Mouse (Mus musculus) hindbrain, embryonic 14.5 days (tissue): ENCODE measurements at regions not wholly inside any gene's neighbourhood (a gene's known extent, or its start where the extent isn't known, plus 50 kb on each side); places are given as distances from the start of the nearest gene placed in this dataset.

Experiments used
- ATAC-seq: fragments of 200-750 bp; cut with Nextera tagmentation; 2 replicates; pipeline ENCODE4 v1.8.0; 2017; ENCODE audit warnings: moderate number of reproducible peaks, mild to moderate bottlenecking, moderate TSS enrichment, moderate library complexity; ENCODE audit not compliant: low FRiP score
- DNase-seq: peaks from one replicate; pipeline ENCODE4 v3.0.0-alpha.2; 2015; ENCODE audit warnings: low spot score
- H3K27ac ChIP-seq: fragments of 300-500 bp; sonication (generic); 2 replicates; pipeline ENCODE4 v1.5.1; 2014; ENCODE audit warnings: mild to moderate bottlenecking, moderate library complexity
- H3K27me3 ChIP-seq: fragments of 300-500 bp; sonication (generic); 2 replicates; pipeline ENCODE4 v1.6.1; 2014; ENCODE audit warnings: mild to moderate bottlenecking, low read length, mixed read lengths; ENCODE audit not compliant: control insufficient read depth, insufficient read depth
- H3K36me3 ChIP-seq: fragments of 300-500 bp; sonication (generic); replicated peaks from 2 replicates; pipeline ENCODE4 v1.6.1; 2014; ENCODE audit not compliant: control insufficient read depth, insufficient read depth
- H3K4me1 ChIP-seq: fragments of 300-500 bp; sonication (generic); replicated peaks from 2 replicates; pipeline ENCODE4 v1.6.1; 2014; ENCODE audit warnings: antibody characterized with exemption, low read length, mixed read lengths; ENCODE audit not compliant: control insufficient read depth, insufficient read depth
- H3K4me2 ChIP-seq: fragments of 300-500 bp; sonication (generic); replicated peaks from 2 replicates; pipeline ENCODE4 v1.6.1; 2014; ENCODE audit warnings: mild to moderate bottlenecking, moderate library complexity
- H3K4me3 ChIP-seq: fragments of 300-500 bp; sonication (generic); replicated peaks from 2 replicates; pipeline ENCODE4 v1.5.1; 2014; ENCODE audit warnings: mild to moderate bottlenecking, low read length
- H3K9ac ChIP-seq: fragments of 300-500 bp; sonication (generic); 2 replicates; pipeline ENCODE4 v1.6.1; 2014
- H3K9me3 ChIP-seq: fragments of 300-500 bp; sonication (generic); 2 replicates; pipeline ENCODE4 v1.6.1; 2016; ENCODE audit warnings: low read length; ENCODE audit not compliant: control insufficient read depth
- WGBS: fragments of 180-500 bp; shearing (Covaris S2); extraction: QIAGEN DNeasy Blood & Tissue Kit; methylation state at CpG from one replicate; pipeline ENCODE4 v1.1.7; 2014; 5-methylcytosine and 5-hydroxymethylcytosine counted together

DNA sequence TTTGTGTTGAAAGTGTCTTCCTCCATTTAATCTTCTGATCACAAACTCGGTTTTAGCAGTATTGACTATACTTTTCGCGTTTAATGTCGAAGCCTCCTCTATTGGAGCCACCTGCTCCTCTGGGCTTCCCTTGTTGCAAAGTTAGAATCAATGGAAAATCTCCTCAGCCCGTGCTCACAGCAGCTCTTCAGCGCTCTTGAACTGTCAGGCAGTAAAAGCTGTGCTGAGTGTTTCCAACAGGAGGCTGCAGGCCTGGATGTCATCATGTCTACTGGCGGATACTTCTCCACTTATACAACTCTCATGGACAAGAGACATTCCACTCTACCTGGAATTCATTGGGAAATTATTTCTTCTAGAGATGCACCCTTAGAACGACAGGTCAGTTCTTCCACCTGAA, 380.4 kb upstream of the Crim1 start:
- no peak overlapping the region for H3K4me2 ChIP-seq
- DNase-seq (no peak), ATAC-seq (no peak)
- no peak overlapping the region for H3K9ac ChIP-seq
- no peaks in the 10 kb centered on the region for H3K36me3 ChIP-seq
- no peaks in the 10 kb centered on the region for H3K4me1 ChIP-seq
- no peaks in the 10 kb centered on the region for H3K27me3 ChIP-seq
- H3K27ac ChIP-seq: no peak overlapping the region
- 80% methylated on average over 8 of the region's 8 CpGs for WGBS
- no peak overlapping the region for H3K4me3 ChIP-seq
- H3K9me3 ChIP-seq: no peaks in the 10 kb centered on the region

DNA sequence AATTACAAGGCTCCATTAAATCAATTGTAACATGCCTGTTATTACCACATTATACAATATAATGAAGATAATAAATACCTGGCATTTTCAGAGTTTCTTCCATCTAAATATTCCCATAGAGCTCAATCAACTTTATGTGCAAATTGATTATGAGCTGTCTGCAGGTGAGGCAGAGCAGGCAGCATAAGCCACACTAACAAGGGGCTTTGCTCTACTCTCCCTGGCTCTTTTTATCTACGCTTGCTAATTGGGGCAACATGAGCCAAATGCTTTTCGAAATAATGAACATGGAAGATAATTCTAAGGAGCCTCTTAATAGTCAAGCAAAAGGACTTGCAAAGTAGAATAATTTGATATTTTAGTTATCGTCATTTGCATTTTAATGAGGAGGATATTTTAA, 356.1 kb upstream of the Crim1 start:
- Histone ChIP-seq H3K27me3 (no peaks in the 10 kb centered on the region), H3K4me1 (no peaks in the 10 kb centered on the region), H3K36me3 (no peaks in the 10 kb centered on the region), H3K4me2 (no peak overlapping the region), H3K27ac (no peak overlapping the region), H3K9ac (no peak overlapping the region), H3K9me3 (no peaks in the 10 kb centered on the region), H3K4me3 (no peak overlapping the region)
- ATAC-seq (no peak), DNase-seq (no peak)
- WGBS: 81% methylated on average over 3 of the region's 3 CpGs

- no peaks in the 10 kb centered on the region for H3K27me3 ChIP-seq
- H3K4me3 ChIP-seq: no peak overlapping the region
- no peaks in the 10 kb centered on the region for H3K9me3 ChIP-seq
- DNase-seq (no peak), ATAC-seq (no peak)
- WGBS: 88% methylated on average over 3 of the region's 3 CpGs
- no peaks in the 10 kb centered on the region for H3K4me1 ChIP-seq
- H3K9ac ChIP-seq: no peak overlapping the region
- no peak overlapping the region for H3K27ac ChIP-seq
- no peak overlapping the region for H3K4me2 ChIP-seq
- no peaks in the 10 kb centered on the region for H3K36me3 ChIP-seq
Measured at GRCm38 (mm10) chr17:77874497-77874896, 325.6 kb upstream of the Crim1 start.

DNA sequence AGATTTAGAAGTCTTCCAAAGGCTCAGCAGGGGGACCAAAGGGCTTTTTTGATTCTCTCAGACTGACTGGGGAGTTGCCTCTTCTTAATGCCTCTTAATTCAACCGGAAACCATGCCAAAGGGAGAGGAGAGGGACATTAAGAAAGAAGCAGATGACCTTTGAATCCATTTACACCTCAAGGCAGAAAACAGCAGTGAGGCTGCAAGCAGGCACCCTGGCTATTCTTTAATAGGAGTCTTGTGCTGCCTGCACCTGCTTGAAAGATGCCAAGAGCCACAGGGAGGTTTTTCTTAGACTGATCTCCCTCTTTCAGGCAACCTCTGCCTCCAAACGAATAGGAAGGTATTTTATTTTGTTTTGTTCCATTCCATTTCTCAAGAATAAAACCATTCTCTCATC, 323.0 kb upstream of the Crim1 start:
- Histone ChIP-seq H3K9me3 (no peaks in the 10 kb centered on the region), H3K9ac (no peak overlapping the region), H3K27ac (no peak overlapping the region), H3K4me2 (no peak overlapping the region), H3K4me3 (no peak overlapping the region), H3K4me1 (no peaks in the 10 kb centered on the region), H3K27me3 (no peaks in the 10 kb centered on the region), H3K36me3 (no peaks in the 10 kb centered on the region)
- ATAC-seq: no peak
- DNase-seq: no peak
- WGBS: 17% methylated on average over 2 of the region's 2 CpGs

DNA sequence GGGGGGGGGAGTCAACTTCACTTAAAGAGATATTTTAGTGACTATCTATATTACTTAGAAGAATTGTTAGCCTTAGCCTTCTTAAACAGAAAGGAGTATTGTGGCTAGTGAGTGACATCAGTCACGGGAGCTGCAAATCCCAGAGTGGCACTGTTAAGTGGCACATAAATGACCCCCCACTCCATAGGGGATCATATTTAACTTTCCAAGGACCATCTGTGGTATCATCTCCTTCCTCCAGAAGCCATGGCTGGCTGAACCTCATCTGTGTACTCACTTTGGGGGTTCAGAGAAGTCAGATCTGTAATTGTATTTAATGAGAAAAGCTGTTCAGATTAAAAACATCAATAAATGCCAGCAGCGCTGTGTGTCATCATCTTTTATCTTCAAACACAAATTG, 314.9 kb upstream of the Crim1 start:
- H3K4me3 ChIP-seq: no peak overlapping the region
- WGBS: 48% methylated on average over 2 of the region's 2 CpGs
- no peak for DNase-seq

GRCm38 (mm10) chr17:77889147-77889546, 310.9 kb upstream of the Crim1 start:
- H3K27ac ChIP-seq: no peak overlapping the region
- no peaks in the 10 kb centered on the region for H3K9me3 ChIP-seq
- H3K9ac ChIP-seq: no peak overlapping the region
- no peaks in the 10 kb centered on the region for H3K27me3 ChIP-seq
- ATAC-seq (no peak), DNase-seq (no peak)
- no peak overlapping the region for H3K4me3 ChIP-seq
- H3K4me2 ChIP-seq: no peak overlapping the region
- H3K4me1 ChIP-seq: no peaks in the 10 kb centered on the region
- H3K36me3 ChIP-seq: no peaks in the 10 kb centered on the region
- WGBS: 59% methylated on average over 2 of the region's 2 CpGs

More for the DNA sequence above, 314.9 kb upstream of the Crim1 start:
- Histone ChIP-seq H3K9me3 (no peaks in the 10 kb centered on the region), H3K36me3 (no peaks in the 10 kb centered on the region), H3K27ac (no peak overlapping the region), H3K4me1 (no peaks in the 10 kb centered on the region), H3K4me2 (no peak overlapping the region), H3K27me3 (no peaks in the 10 kb centered on the region), H3K9ac (no peak overlapping the region)
- no peak; the same call in 1 of the 2 replicates for ATAC-seq

GRCm38 (mm10) chr17:77904412-77904811, 295.6 kb upstream of the Crim1 start:
- Histone ChIP-seq H3K27me3 (no peaks in the 10 kb centered on the region), H3K4me1 (no peaks in the 10 kb centered on the region), H3K27ac (no peak overlapping the region), H3K9me3 (no peaks in the 10 kb centered on the region), H3K4me2 (no peak overlapping the region), H3K9ac (no peak overlapping the region), H3K4me3 (no peak overlapping the region), H3K36me3 (no peaks in the 10 kb centered on the region)
- 83% methylated on average over 3 of the region's 3 CpGs for WGBS
- ATAC-seq (no peak), DNase-seq (no peak)

DNA sequence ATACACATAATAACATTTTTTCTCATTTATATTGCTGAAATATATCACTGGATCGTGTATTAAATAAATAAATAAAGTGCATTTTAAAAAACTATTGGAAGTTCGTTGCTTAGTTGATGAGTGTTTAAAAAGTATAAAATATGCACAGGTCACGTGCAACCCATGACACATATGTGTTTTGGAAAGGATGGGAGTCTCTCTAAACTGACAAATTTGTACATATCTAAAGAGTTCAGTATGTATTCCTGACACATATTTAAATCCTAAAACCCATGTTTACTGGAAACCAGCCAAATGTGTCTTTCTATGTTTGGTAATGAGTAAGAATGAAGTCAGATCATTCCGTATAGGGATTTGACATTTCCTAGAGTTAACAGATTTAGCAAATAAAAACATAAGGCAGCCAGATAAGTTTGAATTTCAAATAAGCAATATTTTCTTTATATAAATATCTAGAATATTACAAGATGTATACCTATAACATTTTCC, 286.0 kb upstream of the Crim1 start:
- no peak overlapping the region for H3K27ac ChIP-seq
- H3K4me1 ChIP-seq: no peaks in the 10 kb centered on the region
- H3K36me3 ChIP-seq: no peaks in the 10 kb centered on the region
- DNase-seq (no peak), ATAC-seq (no peak)
- 87% methylated on average over 4 of the region's 4 CpGs for WGBS
- no peaks in the 10 kb centered on the region for H3K9me3 ChIP-seq
- no peak overlapping the region for H3K4me2 ChIP-seq
- no peaks in the 10 kb centered on the region for H3K27me3 ChIP-seq
- no peak overlapping the region for H3K9ac ChIP-seq
- H3K4me3 ChIP-seq: no peak overlapping the region

DNA sequence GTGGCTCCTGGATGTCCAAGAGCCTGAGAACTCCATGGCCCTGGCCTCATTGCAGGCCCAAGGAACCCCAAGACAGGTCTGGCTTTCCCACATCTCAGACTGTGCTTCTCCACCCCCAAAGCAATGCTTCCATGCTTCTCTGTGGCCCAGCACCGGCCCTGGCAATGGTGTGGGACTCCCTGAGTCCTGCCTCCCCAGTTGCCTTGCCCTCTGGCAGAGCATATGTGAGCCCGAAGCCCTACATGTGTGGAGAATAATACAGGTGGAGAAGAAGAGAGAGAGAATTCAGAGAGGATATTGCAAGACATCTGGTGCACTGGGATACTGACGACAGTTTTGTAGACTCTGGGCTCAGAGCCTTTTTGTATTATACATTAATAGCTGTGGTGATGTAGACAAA, 269.8 kb upstream of the Crim1 start:
- Histone ChIP-seq H3K36me3 (no peaks in the 10 kb centered on the region), H3K9ac (no peak overlapping the region), H3K9me3 (no peaks in the 10 kb centered on the region), H3K27me3 (no peaks in the 10 kb centered on the region), H3K4me2 (no peak overlapping the region), H3K4me1 (0 out of 2 replicates have a peak, but pooled peaks cover 5% of the 10 kb centered on the region), H3K27ac (peak overlapping the region; percentile 57; the same call in 1 of the 2 replicates), H3K4me3 (no peak overlapping the region)
- DNase-seq: no peak
- WGBS: 52% methylated on average over 3 of the region's 3 CpGs
- ATAC-seq: 0 out of 2 replicates have a peak, but pooled peaks have one; percentile 51

- H3K4me2 ChIP-seq: no peak overlapping the region
- peak; percentile 32 for DNase-seq
- WGBS: 29% methylated on average over 6 of the region's 6 CpGs
- no peak overlapping the region for H3K4me3 ChIP-seq
- no peaks in the 10 kb centered on the region for H3K36me3 ChIP-seq
- H3K27ac ChIP-seq: no peak overlapping the region
- H3K4me1 ChIP-seq: 0 out of 2 replicates have a peak, but pooled peaks cover 5% of the 10 kb centered on the region
- no peaks in the 10 kb centered on the region for H3K9me3 ChIP-seq
- no peaks in the 10 kb centered on the region for H3K27me3 ChIP-seq
- H3K9ac ChIP-seq: no peak overlapping the region
- ATAC-seq: peak; percentile 65
Measured at GRCm38 (mm10) chr17:77930967-77931591, 269.0 kb upstream of the Crim1 start.
